Mouse (Mus musculus) gastrocnemius, postnatal 36 days (tissue): ENCODE results near the gene Zfp870. TPM values are rescaled to one million over a fixed set of nuclear protein-coding genes. Genes with fewer than 3 reads are reported as not detected.

ENCODE experiments used
- DNase-seq, 2 experiments: peaks; one replicate each; pipeline ENCODE4 v3.0.0; 2022
- intact Hi-C: fragments of 180-260 bp; cut with DNase I; formaldehyde crosslinking; loops from one replicate; pipeline ENCODE4 v1.15.1; 2025
- long read RNA-seq, 2 experiments: library from polyadenylated mRNA; stranded (forward); transcript quantifications; one replicate each; pipeline ENCODE4 v2.0.0; 2021
- total RNA-seq, 2 experiments: library from RNA; stranded (reverse); gene quantifications; 2 replicates each; pipeline ENCODE4 v1.2.3; 2021

Gene Zfp870
- 1 to 10 TPM; 3.8 to 6.8 TPM for total RNA-seq
- long read RNA-seq, experiment 1, full-length matches to known transcripts: 2 of 4 reads
- long read RNA-seq, experiment 1, partial matches to known transcripts: 0 of 4 reads
- long read RNA-seq, experiment 1, other reads (novel, unspliced or antisense): 2 of 4 reads
- long read RNA-seq, experiment 2, full-length matches to known transcripts: 3 of 4 reads
- long read RNA-seq, experiment 2, partial matches to known transcripts: 0 of 4 reads
- long read RNA-seq, experiment 2, other reads (novel, unspliced or antisense): 1 of 4 reads

DNA sequence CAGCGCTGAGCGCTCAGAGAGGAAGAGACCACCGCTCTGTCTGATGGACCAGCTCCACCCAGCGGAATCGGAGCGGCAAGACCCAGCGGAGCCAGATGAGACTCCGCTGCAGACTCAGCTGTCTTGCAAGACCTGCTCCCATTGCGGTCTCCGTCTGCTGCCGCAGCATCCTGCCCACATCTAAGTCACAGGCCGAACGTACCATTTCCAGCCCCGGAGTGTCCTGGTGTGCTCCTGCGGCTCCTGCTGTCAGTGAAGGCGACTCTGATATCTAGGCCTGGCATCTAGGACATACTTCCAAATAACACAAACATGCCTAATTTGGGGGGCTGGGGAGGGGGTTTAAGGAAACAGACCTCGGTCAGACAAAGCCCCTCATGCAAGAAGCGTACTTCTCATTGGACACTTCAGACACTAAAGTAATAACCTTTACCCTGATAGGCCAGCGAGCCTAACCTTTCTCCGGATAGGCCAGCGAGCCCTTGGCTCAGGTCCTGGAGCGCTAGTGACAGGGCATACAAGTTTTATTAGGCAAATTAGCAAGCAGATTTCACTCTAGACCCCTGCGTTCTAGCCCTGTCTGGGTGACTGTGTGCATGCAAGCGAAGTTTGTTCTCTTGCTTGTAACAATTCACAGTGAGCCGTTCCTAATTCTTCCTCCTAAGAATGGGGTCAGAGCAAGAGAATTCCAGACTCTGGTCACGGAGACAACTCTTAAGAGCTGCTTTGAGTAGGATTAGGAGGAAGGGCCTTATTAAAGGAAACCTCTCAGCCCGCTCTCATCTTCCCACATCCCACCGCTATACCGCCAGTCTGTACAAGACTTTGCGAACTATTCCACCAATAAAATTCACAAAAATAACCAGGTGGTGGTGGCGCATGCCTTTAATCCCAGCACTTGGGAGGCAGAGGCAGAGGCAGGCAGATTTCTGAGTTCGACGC is at the start of gene Zfp870:
Gene Zfp870 (minus strand): TSS at position 404 of the 942 bp plus-strand sequence.
- intact Hi-C loops: no loop called here
- peak; percentile 77 to 82 for DNase-seq

DNA sequence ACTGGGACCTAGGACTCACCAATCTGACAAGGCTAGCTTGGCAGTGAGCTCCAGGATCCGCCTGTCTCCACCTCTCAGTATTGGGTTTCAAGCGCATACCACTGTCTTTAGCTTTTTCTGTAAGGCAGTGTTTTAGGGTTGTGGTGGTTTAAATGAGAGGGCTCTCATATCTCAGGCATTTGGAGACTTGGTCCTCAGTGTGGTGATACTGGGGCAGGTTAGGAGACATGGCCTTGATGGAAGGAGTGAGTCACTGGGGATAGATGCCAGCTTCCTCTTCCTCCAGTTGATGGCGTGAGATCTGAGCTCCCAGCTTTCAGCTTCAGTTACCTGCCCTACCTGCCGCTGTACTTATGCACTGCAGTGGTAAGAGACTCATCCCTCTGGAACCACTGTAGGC is 48.4 kb upstream of the Zfp870 start:
- no peak for DNase-seq
- intact Hi-C loops: no loop called here

DNA sequence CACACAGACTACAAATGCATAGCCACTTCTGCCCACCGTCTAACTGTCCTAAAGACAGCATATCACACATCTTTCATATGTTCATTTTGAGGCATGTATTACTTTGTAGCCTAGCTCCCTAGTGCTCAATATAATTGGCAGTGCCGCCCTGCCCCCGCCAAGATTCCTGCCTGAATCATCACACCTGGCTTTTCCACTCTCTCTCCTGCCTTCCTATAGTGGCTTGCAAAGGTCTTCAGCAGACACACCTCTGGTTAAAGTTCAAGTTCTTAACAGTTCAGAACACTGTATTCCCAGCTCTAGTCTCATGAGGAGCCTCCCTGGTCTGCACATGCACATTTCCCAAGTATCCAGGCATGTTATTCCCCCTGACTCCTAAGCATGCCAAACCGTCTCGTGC is 36.4 kb upstream of the Zfp870 start:
- DNase-seq: no peak
- intact Hi-C loops: no loop called here

DNA sequence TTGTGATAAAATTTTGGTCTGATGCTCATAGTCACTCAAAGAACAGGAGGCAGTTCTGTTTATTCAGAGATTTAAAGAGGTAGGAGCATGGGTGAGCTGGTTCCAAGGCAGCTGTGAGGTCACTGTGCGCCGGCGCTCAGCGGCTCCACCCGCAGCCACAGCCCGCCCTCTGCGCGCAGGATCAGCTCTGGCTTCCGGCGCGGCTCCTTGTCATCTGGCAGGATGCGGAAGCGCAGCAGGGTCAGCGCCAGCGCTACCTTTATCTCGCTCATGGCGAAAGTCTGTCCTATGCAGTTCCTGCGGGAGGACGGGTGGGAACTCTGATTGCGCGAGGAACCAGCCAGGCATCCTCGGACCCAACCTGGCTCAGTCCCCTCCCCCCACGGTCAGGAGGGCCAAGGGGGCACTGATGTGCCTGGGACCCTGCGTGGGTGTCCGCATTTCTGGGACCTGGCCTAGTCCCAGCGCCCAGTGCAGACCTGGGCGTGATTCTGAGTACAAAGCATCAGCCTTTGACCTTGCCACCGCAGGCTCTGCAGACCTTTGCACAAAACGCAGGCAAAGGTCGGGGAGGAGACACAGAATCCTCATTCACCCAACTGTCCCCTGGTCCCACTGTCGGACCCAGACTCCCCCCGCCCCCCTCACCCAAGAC is 33.3 kb upstream of the Zfp870 start:
- DNase-seq: peak; percentile 46 to 57
- intact Hi-C loops: no loop called here

DNA sequence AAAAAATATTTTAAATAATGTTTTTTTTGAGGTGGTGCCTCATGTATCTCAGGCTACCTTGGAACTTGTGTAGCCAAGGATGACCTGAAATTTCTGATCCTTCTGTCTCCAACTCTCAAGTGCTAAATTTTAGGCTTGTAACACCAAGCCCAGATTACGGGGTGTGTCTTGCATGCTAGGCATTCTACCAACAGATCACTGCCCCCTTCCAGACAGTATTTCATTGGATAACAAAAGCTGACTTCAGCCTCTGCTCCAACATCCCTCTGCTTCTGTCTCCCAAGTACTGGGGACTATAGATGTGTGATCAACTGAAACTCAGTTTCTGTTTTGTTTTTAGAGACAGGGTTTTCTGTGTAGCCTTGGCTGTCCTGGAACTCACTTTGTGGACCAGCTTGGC is 32.2 kb upstream of the Zfp870 start:
- intact Hi-C loops: no loop called here
- no peak for DNase-seq

DNA sequence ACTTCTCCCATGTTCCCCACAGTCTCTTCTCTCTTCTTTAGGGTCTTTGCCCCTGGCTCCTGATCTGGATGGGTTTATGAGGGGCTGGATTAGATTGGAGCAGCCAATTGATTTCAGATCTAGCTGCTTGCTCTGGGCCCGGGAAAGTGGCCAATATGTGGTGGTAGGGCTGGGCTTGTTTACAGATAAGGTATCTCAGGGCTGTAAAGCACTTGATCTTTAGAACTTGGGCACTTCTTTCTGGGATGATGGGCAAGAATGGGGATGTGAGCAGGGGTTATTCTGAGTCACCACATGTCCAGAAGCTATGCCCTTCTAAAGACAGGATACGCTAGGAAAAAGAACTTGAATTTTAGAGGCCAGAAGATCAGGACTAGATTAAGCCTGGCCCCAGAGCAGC is 27.7 kb upstream of the Zfp870 start:
- DNase-seq: no peak
- intact Hi-C loops: no loop called here

DNA sequence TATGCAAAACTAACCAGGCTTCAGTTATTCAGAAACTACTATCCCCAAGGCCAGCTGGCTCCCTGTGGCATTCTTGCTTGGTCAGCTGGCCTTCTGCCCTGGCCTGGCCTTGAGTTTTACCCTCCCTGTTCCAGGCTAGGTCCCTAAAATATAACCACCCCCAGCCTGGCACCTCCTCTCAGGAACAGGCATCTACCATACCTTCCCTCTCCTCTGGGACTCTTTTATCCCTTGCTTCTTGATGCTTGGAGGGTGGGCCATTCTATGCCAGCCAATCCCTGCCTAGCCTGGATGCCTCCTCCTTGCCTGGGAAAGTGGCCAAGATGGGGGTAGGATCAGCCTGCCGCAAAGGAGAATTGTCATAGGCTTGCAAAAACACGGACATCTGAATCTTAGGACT is 25.7 kb upstream of the Zfp870 start, which contains the start of gene Cyp4f14:
Gene Cyp4f14 (minus strand): TSS at position 212 of the 400 bp plus-strand sequence.
- DNase-seq: peak in 1 of 2 experiments; percentile 31
- intact Hi-C loops: no loop called here

DNA sequence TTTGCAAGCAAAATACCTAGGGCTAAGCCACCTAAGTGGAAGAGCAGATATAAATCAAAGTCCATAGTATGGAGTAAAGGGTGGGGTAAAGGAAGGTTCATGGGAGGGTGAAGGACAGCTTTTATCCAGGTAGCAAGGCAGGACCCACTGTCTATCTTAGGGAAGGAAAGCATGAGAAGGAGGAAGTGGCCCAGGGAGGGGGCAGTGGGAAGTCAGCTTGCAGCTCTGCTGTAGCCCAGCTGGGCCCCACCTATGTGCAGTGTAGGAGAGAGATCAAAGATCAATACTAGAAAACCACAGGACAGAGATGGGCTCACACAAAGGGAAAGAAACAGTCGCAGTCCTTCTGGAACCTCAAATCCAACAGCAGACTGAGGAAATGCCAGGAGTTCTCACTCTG is 24.6 kb upstream of the Zfp870 start:
- DNase-seq: no peak
- intact Hi-C loops: no loop called here

DNA sequence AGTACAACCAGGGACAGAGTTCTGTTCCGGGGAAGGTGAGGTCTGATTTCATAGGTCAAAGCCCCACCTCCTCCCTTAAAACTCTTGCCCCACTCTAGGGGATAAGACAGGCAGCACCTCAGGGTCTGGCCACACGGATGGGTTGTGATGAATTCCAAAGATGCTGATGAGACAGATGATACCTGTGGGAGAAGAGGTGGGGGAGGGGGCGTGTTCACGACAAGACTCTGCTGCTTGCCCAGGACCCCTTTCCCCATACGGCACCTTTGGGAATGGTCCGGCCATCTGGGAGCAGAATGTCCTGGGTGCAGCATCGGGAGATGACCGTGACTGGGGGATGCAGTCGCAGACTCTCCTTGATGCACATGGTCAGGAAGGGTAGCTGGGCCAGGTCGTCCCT is 14.7 kb upstream of the Zfp870 start:
- no peak for DNase-seq
- intact Hi-C loops: loop anchor here (5.0 kb wide), 1 partner anchor 41 kb away; the partner anchor contains the start of gene Cyp4f13

DNA sequence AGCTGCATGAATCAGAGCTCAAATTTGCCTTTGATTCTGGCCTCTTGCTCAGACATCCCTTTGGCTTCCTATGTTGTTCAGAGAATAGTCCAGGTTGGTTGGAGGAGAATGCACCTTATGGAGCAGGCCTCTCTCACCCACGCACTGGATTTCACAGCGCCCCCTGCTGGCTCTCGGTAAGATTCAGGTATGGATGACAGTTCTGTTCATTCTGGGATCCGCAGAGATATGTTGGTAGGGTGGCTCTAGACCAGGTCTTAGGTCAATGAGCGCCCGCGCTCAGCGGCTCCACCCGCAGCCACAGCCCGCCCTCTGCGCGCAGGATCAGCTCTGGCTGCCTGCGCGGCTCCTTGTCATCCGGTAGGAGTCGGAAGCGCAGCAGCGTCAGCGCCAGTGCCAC is 13.8 kb upstream of the Zfp870 start:
- peak in 1 of 2 experiments; percentile 27 for DNase-seq
- intact Hi-C loops: loop anchor here (5.0 kb wide), 1 partner anchor 42 kb away; the partner anchor contains the start of gene Cyp4f13

DNA sequence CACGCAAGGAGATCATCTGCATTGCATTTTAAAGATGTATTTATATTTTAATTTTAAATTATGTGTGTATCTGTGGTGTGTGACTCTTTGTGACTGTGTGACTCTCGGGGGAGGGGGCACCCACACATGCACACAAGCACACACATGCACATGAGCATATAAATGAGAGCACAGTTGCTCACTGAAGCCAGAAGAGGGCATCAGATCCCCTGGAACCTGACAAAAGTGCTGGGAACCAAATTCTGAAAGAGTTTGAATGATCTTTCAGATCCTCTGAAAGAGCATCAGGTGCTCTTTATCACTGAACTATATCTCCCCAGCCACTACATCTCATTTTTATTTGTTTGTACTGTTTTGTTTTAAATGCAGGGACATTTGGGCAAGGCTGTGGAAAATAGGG is 13.0 kb upstream of the Zfp870 start:
- intact Hi-C loops: no loop called here
- no peak for DNase-seq

DNA sequence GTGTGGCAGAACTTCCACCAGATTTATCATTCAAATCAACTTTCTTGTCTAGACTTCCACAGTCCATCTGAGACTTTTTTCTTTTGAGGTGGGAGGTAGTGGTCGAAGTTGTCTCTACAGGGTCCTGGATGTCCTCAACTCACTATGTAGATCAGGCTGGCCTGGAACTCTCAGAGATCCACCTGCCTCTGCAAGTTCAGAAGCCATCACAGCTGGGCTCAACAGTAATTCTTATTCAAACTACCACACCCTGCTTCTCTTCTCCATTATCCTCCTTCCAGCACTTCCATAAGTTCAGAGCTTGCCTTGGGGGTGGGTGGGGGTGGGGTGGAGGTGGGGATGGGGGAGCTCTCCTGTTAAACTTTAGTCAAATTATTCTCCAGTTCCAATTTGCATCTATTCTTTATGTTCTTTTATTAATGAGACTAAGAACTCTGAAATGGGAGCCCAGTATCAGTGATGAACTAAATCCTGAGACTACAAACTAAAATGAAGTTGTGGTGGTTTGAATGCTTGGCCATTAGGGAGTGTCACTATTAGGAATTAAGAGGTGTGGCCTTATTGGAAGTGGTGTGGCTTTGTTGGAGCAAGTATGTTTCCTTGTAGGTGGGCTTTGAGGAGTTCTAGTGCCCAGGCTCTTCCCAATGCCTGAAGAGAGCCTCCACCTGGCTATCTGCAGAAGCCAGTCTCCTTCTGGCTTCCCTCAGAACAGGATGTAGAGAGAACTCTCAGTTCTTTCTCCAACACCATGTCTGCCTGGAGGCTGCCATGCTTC is 10.5 kb upstream of the Zfp870 start:
- no peak for DNase-seq
- intact Hi-C loops: no loop called here

DNA sequence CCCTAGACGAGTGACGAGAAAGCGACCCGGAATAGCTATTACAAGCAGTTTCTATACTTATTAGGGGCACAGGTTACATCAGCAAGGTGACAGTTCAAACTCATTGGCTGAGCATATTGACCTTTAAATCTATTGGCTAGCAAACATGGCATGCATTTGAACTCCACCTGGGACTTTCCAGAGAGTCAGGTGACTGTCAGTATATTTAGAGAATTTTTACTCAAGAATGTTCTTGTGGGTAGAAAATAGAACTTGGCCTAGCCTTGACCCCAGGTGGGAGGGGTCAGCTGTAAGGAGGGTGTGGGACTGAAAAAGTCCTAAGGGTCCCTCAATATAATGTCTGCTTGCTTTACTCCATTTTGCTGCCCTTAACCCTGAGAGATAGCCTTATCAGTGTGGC is 4.0 kb upstream of the Zfp870 start:
- intact Hi-C loops: no loop called here
- no peak for DNase-seq

DNA sequence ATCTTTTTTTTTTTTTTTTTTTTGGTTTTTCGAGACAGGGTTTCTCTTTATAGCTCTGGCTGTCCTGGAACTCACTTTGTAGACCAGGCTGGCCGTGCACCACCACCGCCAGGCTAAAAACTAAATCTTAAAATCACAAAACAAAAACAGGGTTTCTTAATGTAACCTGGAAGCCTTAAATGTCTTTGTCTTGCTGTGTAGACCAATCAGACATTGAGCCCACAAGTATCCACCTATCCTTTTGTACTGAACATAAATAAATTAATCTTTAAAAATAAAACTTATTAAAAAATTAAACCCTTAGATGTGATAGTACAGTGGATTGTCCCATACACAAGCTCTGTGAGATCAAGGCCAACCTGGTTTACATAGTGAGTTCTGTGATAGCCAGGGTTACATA is 2.5 kb upstream of the Zfp870 start:
- intact Hi-C loops: no loop called here

DNA sequence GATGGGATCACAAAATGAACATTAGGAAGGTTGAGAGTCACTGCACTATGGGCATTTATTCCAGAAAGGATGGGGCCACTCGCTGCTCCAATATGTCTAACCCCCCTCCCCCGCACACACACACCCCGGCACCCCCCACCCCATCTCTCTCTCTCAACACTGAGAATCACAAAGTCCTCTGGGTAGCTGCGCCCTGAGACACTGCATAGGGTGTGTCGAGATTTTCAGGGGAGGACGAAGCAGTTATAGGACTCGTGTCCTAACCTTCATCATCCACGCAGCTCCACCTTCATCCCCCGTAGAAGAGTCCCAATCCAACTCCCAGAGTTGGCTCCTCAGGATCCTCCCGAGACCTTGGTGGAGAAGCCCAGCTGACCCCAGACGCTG is 597 bp downstream of the Zfp870 start:
- DNase-seq: no peak
- intact Hi-C loops: no loop called here

More for the DNA sequence above, 2.5 kb upstream of the Zfp870 start:
- DNase-seq: no peak

DNA sequence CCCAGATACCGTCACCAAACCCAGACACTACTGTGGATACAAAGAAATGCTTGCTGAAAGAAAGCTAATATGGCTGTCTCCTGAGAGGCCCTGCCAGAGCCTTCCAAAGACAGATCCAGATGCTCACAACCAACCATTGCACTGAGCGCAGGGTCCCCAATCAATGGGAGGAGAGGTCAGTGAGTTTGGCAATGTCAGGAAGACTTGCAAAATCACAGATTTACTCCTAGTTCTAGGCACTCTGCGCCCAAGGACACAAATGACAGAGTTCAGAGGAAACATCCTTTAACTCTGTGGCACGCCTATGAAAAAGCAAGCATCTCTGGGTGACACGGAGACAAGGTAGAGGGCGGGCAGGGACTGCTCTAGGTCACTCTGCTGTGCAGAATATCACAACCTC is 1.8 kb downstream of the Zfp870 start:
- no peak for DNase-seq
- intact Hi-C loops: no loop called here

DNA sequence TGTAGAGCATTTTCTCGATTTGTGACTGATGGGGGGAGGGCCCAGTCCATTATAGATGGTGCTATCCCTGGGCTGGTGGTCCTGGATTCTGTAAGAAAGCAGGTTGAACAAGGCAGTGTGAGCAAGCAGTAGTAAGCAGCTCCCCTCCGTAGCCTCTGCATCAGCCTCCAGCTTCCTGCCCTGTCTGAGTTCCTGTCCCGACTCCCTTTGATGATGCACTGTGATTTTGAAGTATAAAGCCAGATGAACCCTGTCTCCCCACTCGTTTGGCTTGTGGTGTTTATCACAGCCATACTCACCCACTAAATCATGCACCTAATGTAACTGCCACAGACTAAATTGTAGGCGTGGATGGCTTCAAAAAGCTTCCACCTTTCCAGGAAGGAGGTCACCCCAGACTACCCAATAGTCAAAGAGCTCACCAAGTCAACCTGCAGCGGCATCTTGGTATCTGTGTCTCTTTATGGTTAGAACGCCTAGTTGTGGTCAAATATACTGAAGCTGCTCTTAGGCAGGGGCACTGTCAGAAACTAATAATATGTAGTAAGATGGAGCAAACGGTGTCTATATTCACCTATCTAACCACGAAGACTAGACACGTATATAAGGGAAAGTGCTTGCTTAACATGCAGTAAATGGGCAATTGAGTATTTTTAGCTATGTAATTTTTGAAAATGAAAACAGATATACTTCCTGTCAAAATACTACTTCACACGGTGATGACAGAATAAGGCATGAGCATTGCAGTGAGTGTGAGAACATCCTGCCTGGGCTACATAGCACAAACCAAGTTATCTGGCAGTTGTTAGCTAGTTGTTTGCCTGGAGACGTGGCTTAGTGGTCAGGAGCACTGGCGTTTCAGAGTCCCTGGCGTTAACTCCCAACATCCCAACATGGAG is 10.9 kb downstream of the Zfp870 start:
- intact Hi-C loops: no loop called here
- DNase-seq: no peak

DNA sequence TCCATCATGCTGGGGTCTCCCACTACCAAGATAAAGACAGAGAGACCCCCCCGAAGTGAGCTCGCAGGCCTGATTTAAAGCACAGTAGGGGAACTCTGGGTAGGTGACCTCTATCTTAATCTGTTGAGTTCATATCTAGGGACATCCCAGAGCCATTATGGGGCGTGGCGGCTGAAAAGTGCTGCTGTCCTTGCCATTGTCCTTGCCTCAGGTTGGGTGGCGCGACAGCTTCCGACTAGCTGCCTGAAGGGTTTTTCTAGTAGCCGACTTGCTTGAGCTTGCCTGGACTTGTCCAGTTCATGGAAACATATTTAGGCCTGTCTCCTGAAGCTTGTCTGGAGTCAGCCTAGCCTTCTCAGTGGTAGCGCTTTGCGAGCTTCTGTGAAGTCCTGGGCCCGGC is 12.7 kb downstream of the Zfp870 start:
- DNase-seq: no peak
- intact Hi-C loops: no loop called here

DNA sequence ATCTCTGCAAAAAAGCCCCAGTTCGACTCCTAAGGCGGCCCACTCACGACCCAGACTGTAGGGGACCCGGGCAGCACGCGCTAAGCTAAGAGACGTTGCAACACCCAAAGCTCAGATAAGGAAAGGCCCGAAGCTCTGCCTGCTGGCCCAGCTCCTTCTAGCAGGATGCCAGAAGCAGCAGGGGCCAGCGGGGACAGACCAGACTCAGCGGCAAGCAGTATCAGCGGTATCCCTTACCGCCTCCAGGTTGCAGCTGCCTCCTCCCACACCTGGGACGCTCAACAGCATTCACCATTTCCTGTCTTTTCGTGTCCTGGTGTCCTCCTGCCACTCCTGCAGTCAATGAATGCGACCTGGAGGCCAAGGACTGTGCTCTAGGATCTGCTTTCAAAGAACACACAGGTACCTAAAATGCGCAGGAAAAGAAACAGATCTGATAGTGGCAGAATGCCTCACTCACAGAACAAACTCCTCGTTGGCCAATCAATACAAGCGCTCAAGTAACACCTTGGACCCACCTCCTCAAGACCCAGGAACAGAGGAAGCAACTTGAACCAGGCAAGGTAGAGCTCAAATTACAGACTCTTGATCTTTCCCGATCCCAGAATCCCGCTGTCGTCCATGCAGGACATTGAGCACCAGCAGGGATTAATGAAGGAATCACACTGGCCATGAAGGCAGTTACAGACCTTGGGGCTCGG is 13.8 kb downstream of the Zfp870 start:
- intact Hi-C loops: no loop called here

More for the DNA sequence above, 13.8 kb downstream of the Zfp870 start:
- DNase-seq: no peak
